Mouse (Mus musculus) right cerebral cortex, adult 2 months (tissue): ENCODE data around the gene Il13.

Experiments used
- DNase-seq, 2 experiments: peaks; one replicate each; pipeline ENCODE4 v3.0.0; 2021 to 2022; ENCODE audit warnings: low spot score in 2 of 2

The Il13 gene

GRCm38 (mm10) chr11:53632122-53632733, 2.3 kb downstream of the Il13 start:
- DNase-seq: no peak

GRCm38 (mm10) chr11:53627859-53628258, 6.6 kb downstream of the Il13 start:
- peak; percentile 83 to 84 for DNase-seq

- no peak for DNase-seq
These were observed 7.6 kb downstream of the Il13 start for GRCm38 (mm10) chr11:53626802-53627373.

GRCm38 (mm10) chr11:53624124-53624523, 10.4 kb downstream of the Il13 start:
- no peak for DNase-seq

DNA sequence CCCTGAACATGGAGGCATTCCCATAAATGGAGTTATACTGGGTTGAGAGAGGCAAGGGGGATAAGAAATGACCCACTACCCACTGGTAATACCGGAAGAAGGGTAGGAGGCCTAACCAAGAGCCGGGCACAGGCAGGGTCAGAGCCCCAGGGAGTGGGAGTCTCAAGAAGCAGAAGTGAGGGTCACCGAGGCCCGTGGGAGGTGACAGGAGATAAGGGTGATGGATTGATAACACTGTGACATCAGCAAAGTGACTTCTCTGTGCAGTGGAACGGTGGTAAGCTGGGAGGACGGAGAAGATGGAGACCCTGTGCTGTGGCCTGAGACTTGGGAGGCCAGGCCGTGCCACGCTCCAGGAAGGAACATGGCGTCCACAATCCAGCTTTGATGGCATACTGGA, 10.9 kb downstream of the Il13 start:
- DNase-seq: no peak

DNA sequence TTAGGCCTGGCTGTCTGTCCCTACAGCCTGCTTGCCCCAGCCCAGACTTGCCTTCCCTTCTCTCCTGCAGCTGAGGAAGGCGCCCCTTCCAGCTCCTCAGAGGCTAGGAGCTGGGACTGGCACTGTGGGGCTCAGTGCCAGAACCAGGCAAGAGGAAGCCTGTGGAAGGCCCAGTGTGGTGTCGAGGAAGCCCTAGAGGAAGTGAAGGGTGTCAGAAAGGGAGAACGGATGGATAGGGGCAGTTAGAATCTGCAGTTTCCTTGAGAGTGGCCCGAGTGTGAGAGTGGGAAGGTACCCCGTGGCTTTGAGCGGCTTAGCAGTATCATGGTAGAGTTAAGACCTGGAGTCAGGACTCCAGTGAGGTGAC, 12.1 kb downstream of the Il13 start:
- no peak for DNase-seq

DNA sequence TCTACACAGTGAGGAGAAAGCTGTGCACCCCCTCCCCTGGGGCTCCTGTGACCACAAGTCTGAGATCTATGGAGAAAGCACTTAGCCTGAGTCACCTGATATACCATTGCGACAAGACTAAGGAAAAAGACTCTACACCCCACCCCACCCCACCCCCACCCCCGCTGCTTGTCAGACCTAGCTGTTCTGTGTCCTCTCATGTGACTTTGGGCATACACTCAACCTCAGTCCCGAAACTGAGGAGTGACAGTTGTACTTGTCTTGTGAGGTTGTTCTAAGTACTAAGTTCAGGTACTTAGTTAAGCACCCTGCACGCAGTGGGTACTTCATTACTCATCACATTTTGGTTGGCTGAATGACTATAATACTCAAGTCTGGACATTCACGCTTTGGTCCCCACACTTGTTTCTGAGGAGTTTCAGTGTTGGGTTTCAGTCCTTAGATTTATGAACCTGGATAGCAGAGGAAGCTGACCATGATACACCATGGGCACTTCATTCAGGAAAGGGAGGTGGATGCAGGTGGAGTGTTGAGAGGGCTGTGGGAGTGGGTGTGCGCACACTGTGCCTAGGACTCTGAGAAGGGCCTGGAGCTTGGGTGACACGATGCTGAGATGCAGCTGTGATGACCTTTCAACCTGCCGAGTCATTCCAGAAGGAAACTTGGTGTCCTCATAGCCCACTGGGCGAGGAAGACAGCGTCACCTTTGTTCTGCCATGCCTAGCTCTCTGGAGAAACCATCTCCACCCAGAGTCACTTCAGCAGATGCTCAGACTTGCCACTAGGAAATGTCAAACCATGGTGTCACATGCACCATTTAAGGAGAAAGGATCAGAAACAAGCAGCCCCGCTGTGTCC, 12.7 kb downstream of the Il13 start:
- DNase-seq: no peak

GRCm38 (mm10) chr11:53620094-53620493, 14.4 kb downstream of the Il13 start:
- no peak for DNase-seq

GRCm38 (mm10) chr11:53619428-53619827, 15.1 kb downstream of the Il13 start:
- DNase-seq: no peak

GRCm38 (mm10) chr11:53618619-53619198, 15.8 kb downstream of the Il13 start, which contains the start of gene Il4:
Gene Il4, minus strand, starts transcription at chr11:53618669.
- no peak for DNase-seq

DNA sequence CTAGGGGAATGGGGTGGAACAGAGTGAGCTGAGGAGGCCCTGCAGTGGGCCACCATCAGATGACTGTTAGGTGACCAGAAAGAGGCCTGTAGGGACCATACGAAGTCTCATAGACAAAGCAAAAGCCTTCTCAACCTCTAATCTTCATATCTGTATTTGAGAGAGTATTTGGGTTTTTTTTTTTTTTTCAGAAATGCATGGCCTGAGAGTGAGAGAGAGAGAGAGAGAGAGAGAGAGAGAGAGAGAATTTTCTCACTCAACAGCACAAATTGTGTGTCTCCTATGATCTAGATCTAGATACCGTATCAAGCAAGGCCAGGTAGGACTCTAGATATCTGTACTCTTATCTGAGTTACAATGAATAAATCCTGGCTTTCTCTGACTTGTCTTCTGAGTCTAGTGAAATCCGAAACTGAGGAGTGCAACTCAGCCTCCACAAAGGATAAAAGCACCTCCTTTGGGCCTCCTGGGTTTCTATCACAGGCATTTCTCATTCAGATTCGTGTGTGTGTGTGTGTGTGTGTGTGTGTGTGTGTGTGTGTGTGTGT, 16.9 kb downstream of the Il13 start:
- no peak for DNase-seq

DNA sequence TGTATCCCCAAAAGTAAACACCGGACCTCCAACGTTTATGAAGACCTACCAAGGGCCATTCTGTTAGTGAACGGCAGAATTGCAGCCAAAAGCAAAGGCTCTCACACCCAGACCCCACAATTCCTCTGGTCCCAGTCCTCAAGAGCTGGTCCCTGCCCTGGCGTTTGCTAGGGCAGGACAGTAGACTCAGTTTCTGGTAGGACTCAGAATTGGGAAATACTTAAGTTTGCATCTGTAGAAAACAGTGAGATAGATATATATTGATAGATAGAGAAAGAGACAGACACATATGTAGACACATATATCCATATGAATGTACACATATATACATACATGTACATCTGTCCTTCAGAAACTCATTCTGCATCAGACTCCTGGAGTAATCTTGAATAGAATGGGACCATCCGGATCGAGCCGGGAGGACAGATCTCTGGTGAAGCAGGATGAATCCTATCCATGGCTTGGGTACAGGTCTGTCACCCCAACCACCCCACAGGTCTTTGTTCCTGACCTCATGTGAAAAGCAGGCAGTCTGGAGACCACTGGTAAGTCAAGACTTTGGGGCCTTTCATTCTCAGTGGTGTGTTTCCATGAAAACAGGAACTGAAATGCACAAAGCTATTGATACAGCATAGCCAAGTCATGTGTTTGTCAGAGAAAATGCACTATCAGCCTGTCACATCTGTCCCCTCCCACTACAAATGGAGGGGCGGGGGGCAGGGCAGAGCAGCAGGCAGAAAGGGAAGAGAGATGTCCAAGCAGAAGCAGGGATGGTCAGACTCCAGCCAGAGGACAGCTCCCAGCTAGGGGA, 17.5 kb downstream of the Il13 start:
- no peak for DNase-seq

DNA sequence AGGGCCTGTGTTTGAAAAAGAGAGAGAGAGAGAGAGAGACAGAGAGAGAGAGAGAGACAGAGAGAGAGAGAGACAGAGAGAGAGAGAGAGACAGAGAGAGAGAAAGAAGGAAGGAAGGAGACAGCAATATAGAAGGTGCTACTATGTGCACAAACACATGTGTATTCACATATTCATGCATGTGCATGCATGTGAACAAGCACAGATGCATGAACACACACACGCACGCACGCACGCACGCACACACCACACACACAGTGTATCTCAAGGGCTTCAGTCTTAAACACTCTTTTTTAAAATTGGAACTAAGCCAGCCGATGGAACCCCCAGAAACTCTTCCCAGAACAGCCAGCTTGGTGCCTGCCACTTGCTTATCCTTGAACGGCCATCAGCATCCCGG, 18.9 kb downstream of the Il13 start:
- DNase-seq: no peak

- no peak for DNase-seq
These were observed 19.3 kb downstream of the Il13 start for GRCm38 (mm10) chr11:53615172-53615571.

GRCm38 (mm10) chr11:53609672-53610071, 24.8 kb downstream of the Il13 start:
- no peak for DNase-seq

DNA sequence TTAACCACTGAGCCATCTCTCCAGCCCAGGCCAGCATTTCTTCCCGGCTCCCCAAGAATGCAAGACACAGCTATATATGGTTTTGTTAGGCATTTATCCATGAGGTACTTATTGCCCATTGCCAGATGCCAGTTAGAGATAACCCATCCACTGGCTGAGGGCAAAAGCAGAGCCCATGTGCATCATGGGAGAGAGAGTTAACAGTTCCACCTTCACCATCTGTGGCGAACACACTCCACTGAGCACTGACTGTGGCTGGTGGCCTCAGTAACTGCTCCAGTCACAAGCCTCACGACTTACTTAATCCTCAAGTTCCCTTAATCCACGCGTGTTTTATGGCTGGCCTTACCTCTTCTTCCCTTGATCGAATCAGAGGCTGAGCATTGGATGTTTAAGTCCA, 25.3 kb downstream of the Il13 start:
- DNase-seq: no peak

DNA sequence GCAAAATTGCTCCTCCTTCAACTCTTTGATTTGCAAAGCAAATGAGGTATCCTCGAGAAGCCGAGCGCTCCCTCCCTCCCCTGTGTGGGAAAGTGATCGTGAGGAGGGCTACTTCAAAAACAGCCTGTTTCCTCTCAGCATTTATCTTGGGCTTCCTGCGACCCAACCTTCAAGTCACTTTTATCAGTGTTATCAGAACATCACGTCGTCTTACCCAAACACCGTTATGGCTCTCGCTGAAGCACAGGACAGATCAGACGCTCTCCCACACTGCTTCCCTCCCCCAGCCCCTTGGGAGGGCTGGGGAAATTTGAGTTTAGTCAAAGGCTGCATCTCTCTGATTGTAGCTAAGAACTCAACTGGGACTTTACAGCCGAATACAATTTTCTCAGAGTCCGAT, 28.9 kb downstream of the Il13 start:
- no peak for DNase-seq

DNA sequence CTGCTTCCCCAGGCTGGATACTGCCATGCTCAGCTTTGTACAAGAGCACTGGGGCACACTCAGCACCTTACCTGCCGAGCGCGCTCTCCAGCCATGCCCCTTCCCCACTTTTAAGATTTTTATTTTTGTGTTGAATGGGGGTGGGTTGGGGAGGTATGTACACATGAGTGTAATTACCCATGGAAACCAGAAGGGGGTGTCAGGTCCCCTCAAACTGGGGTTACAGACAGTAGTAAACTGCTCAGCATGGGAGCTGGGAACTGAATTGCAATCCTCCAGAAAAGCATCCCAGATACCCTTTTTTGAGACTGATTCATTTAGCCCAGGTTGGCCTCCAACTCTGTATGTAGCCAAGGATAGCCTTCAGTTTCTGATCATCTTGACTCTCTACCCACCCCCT, 29.5 kb downstream of the Il13 start:
- DNase-seq: no peak

DNA sequence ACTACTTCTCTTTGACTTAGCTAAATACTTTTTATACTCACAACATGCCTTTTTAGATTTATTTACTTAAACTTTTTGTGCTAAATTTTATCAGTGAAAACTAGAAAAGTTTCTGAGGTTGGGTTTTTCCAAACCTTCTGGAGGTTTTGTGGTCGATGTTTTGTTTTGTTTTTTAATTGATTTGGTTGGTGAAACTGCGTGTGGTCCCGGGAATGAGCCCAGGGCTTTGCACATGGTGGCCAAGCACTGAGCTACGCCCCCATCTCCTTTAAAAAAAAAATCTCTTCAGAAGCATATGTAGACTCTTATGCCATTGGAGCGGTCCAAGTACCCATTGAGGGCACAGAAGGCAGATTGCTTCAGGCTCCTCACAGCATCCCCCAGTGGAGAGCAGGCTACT, 43.4 kb downstream of the Il13 start:
- DNase-seq: no peak

DNA sequence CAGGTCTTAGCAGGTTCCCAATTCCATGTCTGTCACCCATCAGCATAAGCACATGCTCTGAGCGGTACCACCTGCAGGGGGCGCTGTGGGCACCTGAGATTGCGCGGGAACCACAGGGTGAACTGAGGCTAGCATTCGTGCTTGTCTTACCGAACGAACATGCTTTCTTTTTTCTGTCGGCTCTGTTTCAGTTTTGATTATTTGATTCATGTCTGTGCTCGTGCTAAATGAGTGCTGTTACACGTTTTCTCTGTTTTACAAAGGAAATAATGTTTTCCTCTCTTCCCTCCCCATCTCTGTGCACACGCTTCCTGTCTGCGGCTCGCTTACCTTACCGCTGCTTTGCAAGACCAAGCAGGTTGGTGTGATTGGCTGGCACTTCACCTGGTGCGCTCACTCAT, 44.1 kb downstream of the Il13 start:
- DNase-seq: peak; percentile 31 to 35

DNA sequence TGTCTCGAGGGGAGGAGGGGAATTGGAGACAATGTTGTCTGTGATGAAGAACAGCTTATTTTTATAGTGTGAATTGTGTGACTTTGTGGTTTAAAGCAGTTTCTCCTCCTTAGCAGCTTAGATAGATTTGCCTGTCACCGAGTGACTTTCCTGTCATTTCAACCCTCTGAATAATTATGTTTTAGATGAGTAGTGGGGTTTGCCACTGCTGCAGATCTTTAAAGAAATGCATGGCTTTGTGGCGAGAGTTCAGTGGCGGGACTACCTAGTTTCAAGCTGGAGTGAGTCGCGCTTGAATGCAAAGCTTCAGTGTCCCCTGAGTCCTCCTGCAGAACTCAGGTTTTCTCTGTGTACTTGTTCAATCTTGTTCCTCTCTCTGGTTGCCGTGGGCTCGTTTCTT, 46.2 kb downstream of the Il13 start:
- no peak for DNase-seq

GRCm38 (mm10) chr11:53585510-53585909, 49.0 kb downstream of the Il13 start:
- no peak for DNase-seq
